Mouse (Mus musculus) liver, adult 2 months (tissue): ENCODE results near the gene Mag.

Experiments
- CTCF ChIP-seq: fragments of 200-500 bp; IDR thresholded peaks from 2 replicates; pipeline ENCODE4 v1.5.1; 2011; ENCODE audit warnings: low read depth, low read length, control low read depth
- POLR2A ChIP-seq: fragments of 200-500 bp; IDR thresholded peaks from 2 replicates; pipeline ENCODE4 v1.6.1; 2011; ENCODE audit warnings: low read length, control low read depth; ENCODE audit not compliant: insufficient read depth; ENCODE audit errors: extremely low read depth

DNA sequence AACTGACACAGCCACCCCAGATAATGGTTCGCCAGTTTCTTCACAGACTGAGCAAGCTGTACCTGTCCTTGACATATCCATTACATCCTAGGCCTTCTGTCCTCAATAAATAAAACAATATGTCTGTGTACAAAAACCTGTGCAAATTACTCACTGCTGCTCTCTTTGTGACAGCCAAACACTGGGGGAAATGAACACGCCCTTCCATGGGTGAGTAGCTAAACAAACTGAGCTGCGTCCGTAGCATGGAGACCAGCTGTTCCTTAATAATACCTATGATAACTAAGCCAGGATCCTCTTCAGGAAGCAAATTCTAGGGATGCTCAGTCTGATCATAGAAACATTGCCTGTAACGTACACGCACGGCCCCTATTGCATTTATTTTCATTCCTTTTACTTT is 25.9 kb downstream of the Mag start:
- no peak for TF ChIP-seq POLR2A
- no peak for TF ChIP-seq CTCF
